Mouse (Mus musculus) kidney, adult 9 months (tissue): Measurements from ENCODE around the gene Gm3047.
"Not testable (repeated sequence)": the region's sequence is repeated elsewhere in the genome, so short reads cannot be mapped to it uniquely, and the experiment has no call there.

Source experiments
- DNase-seq: peaks from one replicate; pipeline ENCODE4 v3.0.0; 2022

Gene Gm3047

GRCm38 (mm10) chr14:4555105-4555504, at the start of gene Gm3047:
Gene Gm3047, plus strand, starts transcription at chr14:4555405.
- not testable (repeated sequence) for DNase-seq
